Mouse (Mus musculus) E14TG2a.4 (cell line): ENCODE results near the gene Gm5134.

Experiments used
- H3K27me3 ChIP-seq: 2 replicates; pipeline ENCODE4 v1.6.1; 2014; ENCODE audit warnings: low read length, control low read depth; ENCODE audit not compliant: insufficient read depth
- H3K36me3 ChIP-seq: 2 replicates; pipeline ENCODE4 v1.6.1; 2014; ENCODE audit warnings: low read length, control low read depth; ENCODE audit not compliant: insufficient read depth
- H3K4me1 ChIP-seq: replicated peaks from 2 replicates; pipeline ENCODE4 v1.6.1; 2014; ENCODE audit warnings: low read depth, low read length, control low read depth
- H3K4me3 ChIP-seq: replicated peaks from 2 replicates; pipeline ENCODE4 v1.5.1; 2014; ENCODE audit warnings: mild to moderate bottlenecking, low read length
- H3K9me3 ChIP-seq: 2 replicates; pipeline ENCODE4 v1.6.1; 2014; ENCODE audit warnings: low read length, control low read depth
- CTCF ChIP-seq: conservative IDR thresholded peaks from 2 replicates; pipeline ENCODE4 v1.5.1; 2014; ENCODE audit warnings: low read length
- NANOG ChIP-seq: IDR thresholded peaks from 2 replicates; pipeline ENCODE4 v1.6.1; 2014; ENCODE audit warnings: borderline replicate concordance, low read length, mixed read lengths
- POU5F1 ChIP-seq: IDR thresholded peaks from 2 replicates; pipeline ENCODE4 v1.6.1; 2014; ENCODE audit warnings: low read length, borderline replicate concordance

Gene Gm5134

GRCm38 (mm10) chr10:75935680-75936541, 18.4 kb upstream of the Gm5134 start, which contains the start of gene Mmp11:
Gene Mmp11 (minus strand): TSS chr10:75936496.
- no peak for TF ChIP-seq POU5F1
- no peak for TF ChIP-seq NANOG
- TF ChIP-seq CTCF, result no peak
- H3K27me3 ChIP-seq, result peaks cover 4% of the 10 kb centered on the region; the same call in 1 of the 2 replicates
- peak within 1 kb of the TSS; percentile 97 for H3K4me3 ChIP-seq
- no peaks in the 10 kb centered on the region for H3K9me3 ChIP-seq
- peaks cover 70% of the 10 kb centered on the region for H3K4me1 ChIP-seq
- H3K36me3 ChIP-seq, result peaks cover 36% of the 10 kb centered on the region

- no peak for TF ChIP-seq NANOG
- TF ChIP-seq CTCF, result no peak
- TF ChIP-seq POU5F1, result no peak
- Histone ChIP-seq H3K36me3 (peaks cover 36% of the 10 kb centered on the region), H3K4me1 (peaks cover 71% of the 10 kb centered on the region), H3K4me3 (peak overlapping the region; percentile 97), H3K27me3 (no peaks in the 10 kb centered on the region), H3K9me3 (no peaks in the 10 kb centered on the region)
These were observed 17.2 kb upstream of the Gm5134 start for GRCm38 (mm10) chr10:75936909-75937667.

- H3K4me1 ChIP-seq, result peaks cover 74% of the 10 kb centered on the region
- no peak for TF ChIP-seq POU5F1
- peak; percentile 84 for TF ChIP-seq NANOG
- peak overlapping the region; percentile 97 for H3K4me3 ChIP-seq
- no peaks in the 10 kb centered on the region for H3K27me3 ChIP-seq
- H3K36me3 ChIP-seq, result peaks cover 36% of the 10 kb centered on the region
- H3K9me3 ChIP-seq, result no peaks in the 10 kb centered on the region
These were observed 16.3 kb upstream of the Gm5134 start for GRCm38 (mm10) chr10:75937851-75938643.

DNA sequence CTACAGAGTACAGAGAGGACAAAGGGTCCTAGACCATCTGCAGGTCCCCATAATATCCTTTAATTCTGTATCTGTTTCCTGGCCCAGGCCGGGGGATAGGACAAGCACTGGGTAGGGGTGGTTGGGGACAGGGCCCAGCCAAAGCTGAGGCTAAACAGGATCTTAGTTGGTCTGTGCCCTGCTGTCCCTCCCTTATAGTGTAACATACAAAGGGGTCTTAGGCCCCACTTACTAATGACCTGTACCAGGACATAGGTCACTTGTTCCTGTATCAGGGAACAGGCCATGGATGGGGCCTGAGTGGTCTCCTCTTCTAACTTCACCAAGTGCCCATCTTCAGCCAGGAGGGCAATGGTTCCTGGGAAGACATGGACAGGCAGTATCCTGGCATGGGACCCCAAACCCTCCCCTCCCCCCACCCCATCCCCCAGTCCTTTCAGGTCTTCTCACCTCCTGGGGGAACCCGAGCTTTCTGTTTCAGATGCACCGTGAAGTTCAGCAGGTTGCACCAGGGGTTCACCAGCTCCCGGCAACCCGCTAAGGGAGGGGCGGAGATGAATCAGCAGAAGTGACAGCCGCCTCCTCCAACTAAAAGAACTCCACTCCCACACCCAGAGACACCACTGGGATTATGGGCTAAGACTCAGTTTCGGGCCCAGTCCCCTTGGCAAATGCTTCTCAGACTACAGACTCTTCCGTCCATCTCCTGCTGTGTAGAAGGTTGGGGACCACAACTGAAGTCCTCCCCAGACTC, 14.7 kb upstream of the Gm5134 start:
- H3K9me3 ChIP-seq, result no peaks in the 10 kb centered on the region
- peak overlapping the region; percentile 66 for H3K4me3 ChIP-seq
- TF ChIP-seq CTCF (no peak), NANOG (no peak), POU5F1 (no peak)
- peaks cover 77% of the 10 kb centered on the region for H3K4me1 ChIP-seq
- peaks cover 36% of the 10 kb centered on the region for H3K36me3 ChIP-seq
- no peaks in the 10 kb centered on the region for H3K27me3 ChIP-seq

DNA sequence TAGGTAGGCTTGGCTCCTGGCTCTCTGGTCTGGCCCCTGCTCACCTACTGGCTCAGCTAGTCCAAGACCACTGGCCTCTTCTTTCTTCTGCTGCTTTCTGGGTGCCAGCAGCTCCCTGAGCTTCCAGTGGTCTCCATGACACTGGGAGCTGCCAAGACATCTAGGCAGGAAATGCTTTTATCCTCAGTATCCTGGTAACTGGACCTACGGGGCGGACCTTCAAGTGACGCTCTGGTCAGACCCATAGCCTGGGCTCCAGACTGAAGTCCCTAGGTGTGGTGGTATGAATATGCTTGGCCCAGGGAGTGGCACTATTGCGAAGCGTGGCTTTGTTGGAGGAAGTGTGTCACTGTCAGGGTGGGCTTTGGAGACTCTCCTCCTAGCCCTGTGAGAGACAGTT, 13.8 kb upstream of the Gm5134 start, which contains the start of gene Gm867:
Gene Gm867 (minus strand): TSS at position 153 of the 400 bp plus-strand sequence.
- Histone ChIP-seq H3K4me1 (peaks cover 75% of the 10 kb centered on the region), H3K4me3 (peak within 1 kb of the TSS; percentile 66), H3K36me3 (peaks cover 36% of the 10 kb centered on the region), H3K27me3 (no peaks in the 10 kb centered on the region), H3K9me3 (no peaks in the 10 kb centered on the region)
- no peak for TF ChIP-seq NANOG
- TF ChIP-seq POU5F1, result no peak
- TF ChIP-seq CTCF, result no peak

GRCm38 (mm10) chr10:75941042-75941824, 13.1 kb upstream of the Gm5134 start:
- no peaks in the 10 kb centered on the region for H3K27me3 ChIP-seq
- peaks cover 4% of the 10 kb centered on the region; the same call in 1 of the 2 replicates for H3K9me3 ChIP-seq
- H3K4me3 ChIP-seq, result peak overlapping the region; percentile 66
- TF ChIP-seq POU5F1 (no peak), CTCF (no peak), NANOG (no peak)
- H3K36me3 ChIP-seq, result peaks cover 37% of the 10 kb centered on the region
- peaks cover 81% of the 10 kb centered on the region for H3K4me1 ChIP-seq

DNA sequence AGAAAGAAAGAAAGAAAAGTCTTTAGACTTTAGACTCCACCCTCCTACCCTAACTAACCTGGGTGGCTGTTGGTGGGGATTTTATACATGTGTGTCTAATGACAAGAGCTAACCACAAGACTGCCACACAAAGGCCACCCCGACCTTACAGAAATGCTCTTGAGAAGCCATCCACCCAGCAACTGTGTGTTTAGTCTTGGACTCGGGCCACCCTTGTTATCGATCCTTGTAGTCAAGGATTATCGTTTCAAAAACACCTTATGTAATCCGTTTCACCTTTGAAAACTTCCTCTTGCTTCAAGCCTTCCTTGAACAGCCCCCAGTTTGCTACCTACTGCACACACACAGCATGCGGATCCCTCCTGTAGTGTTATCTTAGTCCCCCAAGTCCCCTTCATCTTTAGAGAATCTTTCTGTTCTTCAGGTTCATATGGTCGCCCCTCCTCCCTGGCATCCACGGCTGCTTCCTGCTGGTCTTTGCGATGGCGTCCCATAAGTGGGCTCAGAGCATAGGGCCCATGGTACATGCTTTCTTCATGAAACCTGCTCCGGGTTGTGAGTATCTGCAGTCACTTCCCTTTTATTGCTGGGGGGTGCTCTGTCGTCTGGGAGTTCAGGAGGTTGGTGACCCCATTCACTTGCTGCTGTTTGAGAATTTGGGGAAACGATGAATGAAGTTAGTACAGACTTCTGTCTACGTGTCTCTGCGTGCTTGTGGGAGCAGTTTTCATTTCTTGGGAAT, 11.4 kb upstream of the Gm5134 start, which contains the start of gene Vpreb3:
Gene Vpreb3 (plus strand): TSS at position 322 of the 742 bp plus-strand sequence.
- peaks cover 29% of the 10 kb centered on the region for H3K36me3 ChIP-seq
- H3K27me3 ChIP-seq, result no peaks in the 10 kb centered on the region
- H3K4me1 ChIP-seq, result peaks cover 73% of the 10 kb centered on the region
- H3K4me3 ChIP-seq, result no peak within 1 kb of the TSS
- peaks cover 6% of the 10 kb centered on the region; the same call in 1 of the 2 replicates for H3K9me3 ChIP-seq
- TF ChIP-seq NANOG (no peak), POU5F1 (no peak), CTCF (no peak)
